Comparison of ENCODE assay signal across 8 mouse cellular contexts in the genomic region with DNA sequence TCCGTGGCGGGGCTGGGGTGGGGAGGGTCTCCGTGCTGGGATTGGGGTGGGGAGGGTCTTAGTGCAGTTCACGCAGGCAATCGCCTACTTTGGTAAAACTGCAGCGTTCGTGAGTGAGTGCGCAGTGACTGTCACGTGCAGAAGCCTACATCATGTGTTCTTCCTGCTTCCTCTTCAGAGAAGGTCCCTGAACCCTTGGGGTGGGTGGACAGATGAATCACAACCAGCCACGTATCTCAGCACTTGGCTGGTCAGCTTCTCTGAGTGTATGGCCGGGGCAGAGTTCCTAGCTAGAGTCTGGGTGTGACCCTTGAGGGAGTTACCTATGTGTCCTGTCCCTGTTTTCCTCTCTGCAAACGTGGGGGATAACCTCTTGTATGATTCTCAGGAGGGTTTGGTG. TPM values are rescaled to one million over a fixed set of nuclear protein-coding genes. Genes with fewer than 3 reads are reported as not detected.
DNase-seq lines count a peak whose midpoint lies in the region; ATAC-seq lines count a peak whose summit lies in the region.

No protein-coding gene starts in this region.

- H3K27me3 ChIP-seq in embryonic facial prominence, embryonic 14.5 days (replicated peaks; ENCODE audit: control insufficient read depth, insufficient read depth, low read length), result no peaks in the 10 kb centered on the region
- no peaks in the 10 kb centered on the region for H3K27me3 ChIP-seq in heart, embryonic 14.5 days (ENCODE audit: control insufficient read depth, insufficient read depth, low read length)
- H3K27me3 ChIP-seq in lung, embryonic 16.5 days (ENCODE audit: control insufficient read depth, insufficient read depth, low read depth, low read length), result no peaks in the 10 kb centered on the region

- no peaks in the 10 kb centered on the region for H3K4me1 ChIP-seq in embryonic facial prominence, embryonic 14.5 days (ENCODE audit: control insufficient read depth, insufficient read depth, low read length)
- 0 out of 4 replicates have a peak, but pooled peaks cover 0 to 6% of the 10 kb centered on the region in 2 experiments for H3K4me1 ChIP-seq in heart, embryonic 14.5 days (ENCODE audit: control insufficient read depth in 2 of 2, insufficient read depth in 2 of 2, low read length in 2 of 2)
- peaks cover 4% of the 10 kb centered on the region; the same call in 1 of the 2 replicates for H3K4me1 ChIP-seq in lung, embryonic 16.5 days (replicated peaks; ENCODE audit: control insufficient read depth, insufficient read depth, low read length)

- under 1% methylated on average over 12 of the region's 12 CpGs for WGBS in embryonic facial prominence, embryonic 14.5 days
- WGBS in heart, embryonic 14.5 days, result under 1% methylated on average over 12 of the region's 12 CpGs
- WGBS in lung, embryonic 16.5 days, result 0% methylated on average over 11 of the region's 12 CpGs

- H3K9me3 ChIP-seq in embryonic facial prominence, embryonic 14.5 days (ENCODE audit: control insufficient read depth, low read length), result no peaks in the 10 kb centered on the region
- no peaks in the 10 kb centered on the region for H3K9me3 ChIP-seq in heart, embryonic 14.5 days (ENCODE audit: control insufficient read depth, low read length)
- no peaks in the 10 kb centered on the region for H3K9me3 ChIP-seq in lung, embryonic 16.5 days (ENCODE audit: control insufficient read depth, low read length)

- H3K36me3 ChIP-seq in embryonic facial prominence, embryonic 14.5 days (ENCODE audit: control insufficient read depth, insufficient read depth, low read length), result no peaks in the 10 kb centered on the region
- H3K36me3 ChIP-seq in heart, embryonic 14.5 days (ENCODE audit: control insufficient read depth, insufficient read depth, low read length), result no peaks in the 10 kb centered on the region
- H3K36me3 ChIP-seq in lung, embryonic 16.5 days (ENCODE audit: control insufficient read depth, insufficient read depth, low read length), result no peaks in the 10 kb centered on the region

- DNase-seq in CD4-positive, CD25-positive, alpha-beta regulatory T cell, adult 2 months (ENCODE audit: low read depth, low spot score), result peak; percentile 71
- peak; percentile 81 for DNase-seq in adrenal gland, adult 8-10 months
- peak; percentile 70 for DNase-seq in embryonic facial prominence, embryonic 14.5 days (ENCODE audit: low spot score)
- peak; percentile 67 for DNase-seq in kidney, postnatal 10 days
- peak; percentile 72 for DNase-seq in urinary bladder, postnatal 14 days (ENCODE audit: low spot score)

- no peak overlapping the region for H3K27ac ChIP-seq in embryonic facial prominence, embryonic 14.5 days (replicated peaks; ENCODE audit: low read depth, low read length)
- H3K27ac ChIP-seq in heart, embryonic 14.5 days (replicated peaks in 1 of 2; ENCODE audit: control insufficient read depth in 1 of 2, insufficient read depth in 1 of 2, low read depth in 2 of 2, low read length in 2 of 2), result peak overlapping the region; percentile 24 to 32; a peak in 1 of 4 replicates
- no peak overlapping the region for H3K27ac ChIP-seq in lung, embryonic 16.5 days (ENCODE audit: low read length)

- peak overlapping the region; percentile 57 for H3K9ac ChIP-seq in embryonic facial prominence, embryonic 14.5 days (ENCODE audit: low read depth, low read length)
- H3K9ac ChIP-seq in heart, embryonic 14.5 days (ENCODE audit: low read length), result peak overlapping the region; percentile 72
- peak overlapping the region; percentile 50 for H3K9ac ChIP-seq in lung, embryonic 16.5 days (ENCODE audit: low read length)

- H3K4me2 ChIP-seq in embryonic facial prominence, embryonic 14.5 days (ENCODE audit: low read depth, low read length), result peak overlapping the region; percentile 63
- H3K4me2 ChIP-seq in heart, embryonic 14.5 days (ENCODE audit: low read length), result peak overlapping the region; percentile 75
- H3K4me2 ChIP-seq in lung, embryonic 16.5 days (ENCODE audit: low read depth, low read length), result peak overlapping the region; percentile 78

- ATAC-seq in embryonic facial prominence, embryonic 14.5 days (ENCODE audit: low read depth), result no peak
- ATAC-seq in heart, embryonic 14.5 days (ENCODE audit: insufficient number of reproducible peaks, insufficient read depth, low FRiP score, low read depth), result no peak
- no peak for ATAC-seq in lung, embryonic 16.5 days (ENCODE audit: low read depth)
- peak; percentile 43 for ATAC-seq in neutrophil, adult 5-6 weeks (ENCODE audit: extremely low read depth, insufficient number of reproducible peaks, low FRiP score, poor library complexity, severe bottlenecking)

- H3K4me3 ChIP-seq in embryonic facial prominence, embryonic 14.5 days (ENCODE audit: low read depth, low read length), result peak overlapping the region; percentile 56
- peak overlapping the region; percentile 30 to 57 for H3K4me3 ChIP-seq in heart, embryonic 14.5 days (ENCODE audit: control insufficient read depth in 1 of 2, insufficient read depth in 1 of 2, low read depth in 1 of 2, low read length in 2 of 2)
- peak overlapping the region; percentile 76 for H3K4me3 ChIP-seq in lung, embryonic 16.5 days (ENCODE audit: low read length)

RNA-seq across cellular contexts. Expression of a gene that starts 27.9 kb away (rescaled TPM):
- total RNA-seq in adrenal gland, adult 8-10 months (2022), result not detected
- polyA plus RNA-seq in embryonic facial prominence, embryonic 14.5 days (2014; fragmentation: Nextera tagmentation; extraction: Ambion mirVana), result not detected in 2 replicates
- not detected in 2 replicates for polyA plus RNA-seq in heart, embryonic 14.5 days (2014; fragmentation: Nextera tagmentation; extraction: Ambion mirVana)
- polyA plus RNA-seq in lung, embryonic 16.5 days (2015; fragmentation: Nextera tagmentation; extraction: Ambion mirVana), result not detected in 2 replicates
- not detected in 2 replicates for total RNA-seq in neutrophil, adult 5-6 weeks (2017)

RNA-seq across cellular contexts. Expression of a gene that starts 47.5 kb away (rescaled TPM):
- 100 to 1,000 TPM in 2 of 4 experiments, 10 to 100 TPM in 2; 96.8 to 109 (median 102) TPM for total RNA-seq in adrenal gland, adult 8-10 months (2022)
- 9.0 and 10.1 TPM in 2 replicates for polyA plus RNA-seq in embryonic facial prominence, embryonic 14.5 days (2014; fragmentation: Nextera tagmentation; extraction: Ambion mirVana)
- polyA plus RNA-seq in heart, embryonic 14.5 days (2014; fragmentation: Nextera tagmentation; extraction: Ambion mirVana), result 10.8 and 11.4 TPM in 2 replicates
- polyA plus RNA-seq in lung, embryonic 16.5 days (2015; fragmentation: Nextera tagmentation; extraction: Ambion mirVana), result 3.1 and 4.0 TPM in 2 replicates
- total RNA-seq in neutrophil, adult 5-6 weeks (2017), result 39.0 and 42.6 TPM in 2 replicates

RNA-seq across cellular contexts. Expression of a gene that starts 49.3 kb away (rescaled TPM):
- total RNA-seq in adrenal gland, adult 8-10 months (2022), result not detected
- not detected in 2 replicates for polyA plus RNA-seq in embryonic facial prominence, embryonic 14.5 days (2014; fragmentation: Nextera tagmentation; extraction: Ambion mirVana)
- polyA plus RNA-seq in heart, embryonic 14.5 days (2014; fragmentation: Nextera tagmentation; extraction: Ambion mirVana), result not detected in 2 replicates
- not detected in 2 replicates for polyA plus RNA-seq in lung, embryonic 16.5 days (2015; fragmentation: Nextera tagmentation; extraction: Ambion mirVana)
- not detected in 2 replicates for total RNA-seq in neutrophil, adult 5-6 weeks (2017)

Comparison
In these comparisons a context has a peak if more than half of its experiments do, and no peak if none do; other contexts are left out.
1. H3K27ac ChIP-seq: peak in heart, embryonic 14.5 days (2 of 2); none in embryonic facial prominence, embryonic 14.5 days (single experiment) and lung, embryonic 16.5 days (single experiment).
2. Peak in every context shown above with its lines, with median percentiles within 50 percentile points of each other: DNase-seq, H3K4me2 ChIP-seq, H3K4me3 ChIP-seq and H3K9ac ChIP-seq.